Mouse (Mus musculus) stomach, embryonic 15.5 days (tissue): ENCODE data around the gene Hspbap1. TPM values are rescaled to one million over a fixed set of nuclear protein-coding genes. Genes with fewer than 3 reads are reported as not detected.

Experiments used
- ATAC-seq: fragments of 200-750 bp; cut with Nextera tagmentation; 2 replicates; pipeline ENCODE4 v1.8.0; 2017; ENCODE audit warnings: low read depth, moderate number of reproducible peaks, moderate TSS enrichment; ENCODE audit not compliant: insufficient read depth, low FRiP score
- H3K27ac ChIP-seq: fragments of 300-500 bp; sonication (generic); 2 replicates; pipeline ENCODE4 v1.5.1; 2015; ENCODE audit warnings: mild to moderate bottlenecking, inconsistent platforms
- H3K27me3 ChIP-seq: fragments of 300-500 bp; sonication (generic); replicated peaks from 2 replicates; pipeline ENCODE4 v1.6.1; 2015; ENCODE audit warnings: inconsistent platforms
- H3K36me3 ChIP-seq: fragments of 300-500 bp; sonication (generic); 2 replicates; pipeline ENCODE4 v1.6.1; 2015; ENCODE audit warnings: inconsistent platforms
- H3K4me1 ChIP-seq: fragments of 300-500 bp; sonication (generic); 2 replicates; pipeline ENCODE4 v1.6.1; 2015; ENCODE audit warnings: inconsistent platforms
- H3K4me2 ChIP-seq: fragments of 300-500 bp; sonication (generic); 2 replicates; pipeline ENCODE4 v1.6.1; 2015; ENCODE audit warnings: mild to moderate bottlenecking, inconsistent platforms
- H3K4me3 ChIP-seq: fragments of 300-500 bp; sonication (generic); replicated peaks from 2 replicates; pipeline ENCODE4 v1.5.1; 2015; ENCODE audit warnings: inconsistent platforms
- H3K9ac ChIP-seq: fragments of 300-500 bp; sonication (generic); 2 replicates; pipeline ENCODE4 v1.6.1; 2015; ENCODE audit warnings: inconsistent platforms
- H3K9me3 ChIP-seq: fragments of 300-500 bp; sonication (generic); 2 replicates; pipeline ENCODE4 v1.6.1; 2016; ENCODE audit warnings: inconsistent platforms
- WGBS: fragments of 180-500 bp; shearing (Covaris S2); methylation state at CpG from one replicate; pipeline ENCODE4 v1.1.7; 2015; 5-methylcytosine and 5-hydroxymethylcytosine counted together
- polyA plus RNA-seq: library from polyadenylated mRNA; unstranded; fragments of >200 nt; fragmentation: Nextera tagmentation; extraction: Ambion mirVana; gene quantifications from 2 replicates; pipeline ENCODE4 v1.2.1, GENCODE M21; 2015

The Hspbap1 gene
- polyA plus RNA-seq, 1 experiment from 2014 or later: 13.8 TPM

DNA sequence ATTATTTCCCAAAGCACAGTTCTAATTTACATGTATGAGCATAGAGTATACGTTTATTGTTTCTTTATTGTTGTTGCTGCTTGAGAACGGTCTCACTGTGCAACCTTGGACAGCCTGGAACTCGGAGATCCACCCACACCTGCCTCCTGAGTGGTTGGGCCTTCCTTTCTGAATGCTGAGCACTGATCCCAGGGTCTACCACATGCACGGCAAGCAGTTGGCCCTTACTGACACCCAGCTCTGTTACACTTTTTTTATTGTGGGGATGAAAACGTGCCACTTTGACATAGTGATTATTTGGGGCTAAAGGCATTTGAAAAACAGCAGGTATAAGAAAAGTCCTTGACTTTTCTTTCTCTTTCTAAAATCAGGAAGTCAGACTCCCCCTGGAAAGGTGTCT is 11.5 kb downstream of the Hspbap1 start:
- Histone ChIP-seq H3K36me3 (no peaks in the 10 kb centered on the region), H3K4me1 (no peaks in the 10 kb centered on the region), H3K27me3 (no peaks in the 10 kb centered on the region), H3K27ac (no peak overlapping the region), H3K4me3 (no peak overlapping the region), H3K9me3 (no peaks in the 10 kb centered on the region), H3K9ac (no peak overlapping the region), H3K4me2 (no peak overlapping the region)
- 84% methylated on average over 5 of the region's 5 CpGs for WGBS
- no peak for ATAC-seq

DNA sequence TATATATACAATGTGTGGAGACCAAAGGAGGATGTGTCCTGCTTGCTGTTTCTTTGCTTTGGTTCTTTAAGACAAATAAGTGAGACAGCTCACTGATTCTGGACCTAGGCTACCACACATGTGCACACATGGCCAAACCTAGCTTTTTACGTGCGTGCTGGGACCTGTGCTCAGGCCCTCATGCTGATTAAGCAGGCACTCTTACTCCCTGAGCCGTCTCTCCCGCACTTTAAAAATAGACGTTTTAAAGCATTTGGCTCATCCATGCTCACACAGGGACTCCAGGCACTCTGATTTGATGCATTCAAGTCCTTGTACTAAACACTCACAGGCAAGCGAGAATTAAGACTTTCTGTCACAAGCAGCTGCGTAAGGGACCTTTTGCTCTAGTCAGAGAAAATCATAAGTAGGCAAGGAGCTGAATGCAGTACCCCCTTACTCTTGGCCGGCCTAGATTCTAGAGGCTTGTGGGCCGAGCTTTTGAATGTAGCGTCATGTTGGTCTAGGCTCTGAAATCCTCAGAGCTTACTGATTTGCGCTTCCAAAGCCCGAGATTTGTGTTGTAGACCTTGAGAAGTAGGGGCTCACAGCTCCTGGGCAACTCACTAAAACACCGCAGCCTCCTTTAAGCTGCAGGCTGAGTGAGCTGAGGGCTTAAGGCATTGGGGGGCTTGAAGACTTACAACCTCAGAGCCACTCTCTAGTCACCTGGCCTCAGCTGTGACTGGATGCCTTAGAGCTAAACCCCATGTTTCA is 12.5 kb downstream of the Hspbap1 start:
- ATAC-seq: no peak
- WGBS: 83% methylated on average over 13 of the region's 13 CpGs
- no peaks in the 10 kb centered on the region for H3K4me1 ChIP-seq
- no peaks in the 10 kb centered on the region for H3K36me3 ChIP-seq
- H3K9me3 ChIP-seq: no peaks in the 10 kb centered on the region
- no peak overlapping the region for H3K4me2 ChIP-seq
- no peaks in the 10 kb centered on the region for H3K27me3 ChIP-seq
- H3K27ac ChIP-seq: no peak overlapping the region
- H3K4me3 ChIP-seq: no peak overlapping the region
- no peak overlapping the region for H3K9ac ChIP-seq

- no peak overlapping the region for H3K4me2 ChIP-seq
- H3K27ac ChIP-seq: no peak overlapping the region
- ATAC-seq: no peak
- H3K36me3 ChIP-seq: no peaks in the 10 kb centered on the region
- H3K9me3 ChIP-seq: no peaks in the 10 kb centered on the region
- no peak overlapping the region for H3K4me3 ChIP-seq
- H3K27me3 ChIP-seq: no peaks in the 10 kb centered on the region
- no peaks in the 10 kb centered on the region for H3K4me1 ChIP-seq
- whole genome bisulfite sequencing: 80% methylated on average over 3 of the region's 3 CpGs
- H3K9ac ChIP-seq: no peak overlapping the region
Observed at GRCm38 (mm10) chr16:35783207-35783573, 13.0 kb downstream of the Hspbap1 start.

GRCm38 (mm10) chr16:35784134-35784725 is 14.1 kb downstream of the Hspbap1 start:
- H3K27ac ChIP-seq: no peak overlapping the region
- no peak overlapping the region for H3K4me2 ChIP-seq
- no peak for ATAC-seq
- H3K27me3 ChIP-seq: no peaks in the 10 kb centered on the region
- no peaks in the 10 kb centered on the region for H3K9me3 ChIP-seq
- no peak overlapping the region for H3K9ac ChIP-seq
- WGBS: 51% methylated on average over 7 of the region's 7 CpGs
- no peaks in the 10 kb centered on the region for H3K4me1 ChIP-seq
- H3K36me3 ChIP-seq: no peaks in the 10 kb centered on the region
- no peak overlapping the region for H3K4me3 ChIP-seq

DNA sequence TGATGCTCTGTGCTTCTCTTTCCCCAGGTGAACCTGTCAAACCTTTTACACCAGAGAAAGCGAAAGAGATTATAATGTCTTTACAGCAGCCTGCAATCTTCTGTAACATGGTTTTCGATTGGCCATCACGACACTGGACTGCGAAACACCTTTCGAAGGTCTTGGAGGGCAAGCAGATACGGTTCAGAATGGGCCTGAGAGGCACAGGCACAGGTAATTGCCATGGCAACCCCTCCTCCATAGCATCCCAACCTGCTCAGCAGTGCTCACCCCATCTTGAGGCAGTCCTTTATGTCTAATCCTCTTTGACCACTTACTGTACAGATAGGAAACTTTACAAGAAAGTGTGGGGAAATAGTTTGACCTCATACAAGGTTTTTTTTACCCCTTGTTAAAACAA is 17.0 kb downstream of the Hspbap1 start:
- no peak overlapping the region for H3K27ac ChIP-seq
- H3K4me3 ChIP-seq: no peak overlapping the region
- no peaks in the 10 kb centered on the region for H3K36me3 ChIP-seq
- ATAC-seq: no peak
- no peaks in the 10 kb centered on the region for H3K4me1 ChIP-seq
- no peaks in the 10 kb centered on the region for H3K9me3 ChIP-seq
- H3K4me2 ChIP-seq: no peak overlapping the region
- no peak overlapping the region for H3K9ac ChIP-seq
- H3K27me3 ChIP-seq: no peaks in the 10 kb centered on the region
- WGBS: 80% methylated on average over 6 of the region's 6 CpGs

GRCm38 (mm10) chr16:35787568-35788189 is 17.5 kb downstream of the Hspbap1 start:
- ATAC-seq: no peak
- no peaks in the 10 kb centered on the region for H3K9me3 ChIP-seq
- no peak overlapping the region for H3K27ac ChIP-seq
- no peak overlapping the region for H3K4me2 ChIP-seq
- no peaks in the 10 kb centered on the region for H3K27me3 ChIP-seq
- WGBS: 87% methylated on average over 8 of the region's 8 CpGs
- H3K9ac ChIP-seq: no peak overlapping the region
- no peaks in the 10 kb centered on the region for H3K36me3 ChIP-seq
- H3K4me1 ChIP-seq: no peaks in the 10 kb centered on the region
- H3K4me3 ChIP-seq: no peak overlapping the region

DNA sequence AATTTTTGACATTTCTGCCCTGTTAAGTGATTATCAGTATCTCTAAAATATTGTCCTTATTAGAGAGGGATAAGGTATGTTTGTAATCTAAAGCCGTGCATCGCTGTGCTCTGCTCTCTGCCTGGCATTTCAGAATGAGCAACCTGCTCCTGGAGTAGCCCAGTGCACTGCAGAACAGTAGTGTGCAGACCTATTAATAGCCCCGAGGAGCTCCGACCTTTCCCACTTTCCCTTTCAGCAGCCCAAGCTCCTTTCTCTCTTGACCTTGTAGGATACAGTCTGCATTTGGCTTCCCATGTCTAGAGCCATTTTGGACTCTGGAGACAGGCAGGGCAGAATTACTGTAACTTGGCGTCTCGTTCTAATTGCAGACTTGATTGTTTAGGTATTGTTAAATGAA is 18.2 kb downstream of the Hspbap1 start:
- H3K27me3 ChIP-seq: no peaks in the 10 kb centered on the region
- H3K9ac ChIP-seq: no peak overlapping the region
- WGBS: 92% methylated on average over 6 of the region's 6 CpGs
- no peaks in the 10 kb centered on the region for H3K9me3 ChIP-seq
- H3K4me2 ChIP-seq: no peak overlapping the region
- H3K27ac ChIP-seq: no peak overlapping the region
- H3K4me1 ChIP-seq: no peaks in the 10 kb centered on the region
- no peak for ATAC-seq
- no peak overlapping the region for H3K4me3 ChIP-seq
- no peaks in the 10 kb centered on the region for H3K36me3 ChIP-seq

DNA sequence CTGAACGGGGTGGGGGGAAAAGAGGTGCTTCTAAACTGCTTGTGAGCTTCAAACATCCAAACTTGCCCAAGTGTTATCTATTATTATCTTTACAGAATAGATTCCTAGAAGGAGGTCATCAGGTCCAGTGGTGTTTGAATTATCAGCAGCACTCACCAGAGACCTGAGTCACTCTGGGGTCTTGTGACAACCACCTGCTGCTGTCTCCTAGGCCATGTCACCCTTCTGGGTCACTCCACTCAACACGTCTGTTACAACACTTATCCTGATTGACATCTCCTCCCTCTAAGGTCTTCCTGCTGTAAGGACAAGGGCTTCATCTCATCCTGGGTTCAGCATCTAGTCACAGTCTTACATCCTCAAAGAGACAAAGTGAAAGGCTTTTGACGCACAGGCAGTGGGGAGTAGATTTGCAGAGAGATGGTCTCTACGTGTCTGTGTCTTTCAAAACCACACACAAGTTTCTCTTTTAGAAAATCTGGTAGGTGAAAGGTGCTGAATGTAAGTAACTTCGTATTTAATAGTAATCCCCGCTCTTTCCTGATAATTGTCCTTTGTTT is 21.9 kb downstream of the Hspbap1 start:
- H3K4me1 ChIP-seq: no peaks in the 10 kb centered on the region
- H3K9me3 ChIP-seq: no peaks in the 10 kb centered on the region
- no peak overlapping the region for H3K9ac ChIP-seq
- no peak overlapping the region for H3K4me3 ChIP-seq
- no peaks in the 10 kb centered on the region for H3K27me3 ChIP-seq
- no peak overlapping the region for H3K4me2 ChIP-seq
- no peaks in the 10 kb centered on the region for H3K36me3 ChIP-seq
- H3K27ac ChIP-seq: no peak overlapping the region
- 84% methylated on average over 6 of the region's 6 CpGs for WGBS
- ATAC-seq: no peak

DNA sequence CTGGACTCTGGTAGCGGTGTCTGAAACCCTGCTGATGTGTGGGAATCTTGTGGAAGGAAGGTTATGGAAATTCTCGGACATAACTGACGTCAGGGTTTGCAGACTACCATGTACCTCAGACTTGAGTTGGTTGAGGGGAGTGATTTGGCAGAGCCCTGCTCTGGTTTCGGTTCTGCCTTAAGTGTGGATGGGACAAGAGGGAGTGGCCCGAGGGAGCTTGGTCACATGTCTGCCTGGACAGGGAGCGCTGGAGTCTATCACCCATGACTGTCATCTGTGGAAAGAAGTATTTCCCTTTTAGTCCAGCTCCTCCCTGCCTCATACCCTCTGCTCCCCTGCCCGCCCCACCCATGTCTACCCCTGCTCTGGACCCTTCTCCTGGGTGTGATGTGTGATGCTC is 32.0 kb downstream of the Hspbap1 start:
- Histone ChIP-seq H3K4me2 (no peak overlapping the region), H3K36me3 (0 out of 2 replicates have a peak, but pooled peaks cover 12% of the 10 kb centered on the region), H3K27ac (no peak overlapping the region), H3K9me3 (no peaks in the 10 kb centered on the region), H3K27me3 (no peaks in the 10 kb centered on the region), H3K4me3 (no peak overlapping the region), H3K9ac (no peak overlapping the region), H3K4me1 (no peaks in the 10 kb centered on the region)
- WGBS: 82% methylated on average over 7 of the region's 7 CpGs
- ATAC-seq: no peak

- Histone ChIP-seq H3K36me3 (0 out of 2 replicates have a peak, but pooled peaks cover 4% of the 10 kb centered on the region), H3K9ac (no peak overlapping the region), H3K27me3 (no peaks in the 10 kb centered on the region), H3K9me3 (no peaks in the 10 kb centered on the region), H3K4me2 (no peak overlapping the region), H3K4me3 (no peak overlapping the region), H3K4me1 (no peaks in the 10 kb centered on the region), H3K27ac (no peak overlapping the region)
- 88% methylated on average over 4 of the region's 4 CpGs for WGBS
- ATAC-seq: no peak
Observed at GRCm38 (mm10) chr16:35803723-35804122, 33.5 kb downstream of the Hspbap1 start.

DNA sequence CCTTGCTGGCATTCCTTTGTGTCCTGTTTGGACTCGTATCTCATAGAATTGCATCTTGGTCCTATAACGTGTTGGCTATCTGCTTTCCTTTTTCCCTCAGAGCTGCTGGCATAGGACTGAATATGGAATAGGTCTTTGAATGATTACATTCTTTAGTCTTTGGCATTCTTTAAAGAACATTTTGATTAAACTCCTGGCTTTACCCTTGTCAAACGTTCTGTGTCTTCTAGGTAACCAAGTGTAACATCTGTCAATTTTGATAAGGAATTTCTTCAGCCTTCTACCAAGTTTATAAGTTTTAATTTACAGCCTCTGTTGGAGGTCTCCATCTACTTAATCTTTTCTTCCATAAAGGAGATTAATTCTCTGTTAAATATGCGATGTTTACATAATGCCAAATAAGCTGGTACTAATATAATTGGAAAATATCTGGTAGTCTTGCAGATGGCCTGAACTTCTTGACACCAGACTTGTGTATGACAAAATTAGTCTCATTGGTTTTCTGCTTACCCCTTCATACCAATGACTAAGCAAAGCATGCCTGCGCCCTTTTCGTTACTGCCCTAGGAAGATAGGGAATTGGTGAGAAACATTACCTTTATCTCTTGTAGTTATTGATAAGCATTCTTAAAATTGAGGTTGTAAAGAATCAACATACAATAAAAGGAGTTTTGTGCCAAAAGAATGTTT is 36.9 kb downstream of the Hspbap1 start:
- Histone ChIP-seq H3K4me1 (no peaks in the 10 kb centered on the region), H3K4me2 (no peak overlapping the region), H3K9ac (no peak overlapping the region), H3K36me3 (no peaks in the 10 kb centered on the region), H3K4me3 (no peak overlapping the region), H3K27ac (no peak overlapping the region), H3K27me3 (no peaks in the 10 kb centered on the region), H3K9me3 (no peaks in the 10 kb centered on the region)
- 82% methylated on average over 6 of the region's 6 CpGs for WGBS
- peak; percentile 85; the same call in 1 of the 2 replicates for ATAC-seq

DNA sequence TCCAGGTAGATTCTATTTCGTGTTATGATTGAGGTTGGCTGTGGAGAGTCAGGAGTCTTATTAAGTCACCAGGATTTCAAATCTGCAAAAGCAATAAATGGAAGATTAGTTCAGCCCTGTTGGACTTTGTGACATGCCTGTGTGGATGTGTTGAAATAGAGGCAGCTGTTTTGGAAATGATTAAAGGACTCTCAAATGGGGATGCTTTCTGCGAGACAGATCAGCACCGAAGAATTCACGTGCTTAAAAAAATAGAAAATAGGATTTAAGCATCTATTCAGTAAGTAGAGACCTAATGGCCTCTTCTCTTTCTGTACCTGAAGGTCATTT is 37.5 kb downstream of the Hspbap1 start:
- WGBS: 83% methylated on average over 4 of the region's 4 CpGs
- no peak for ATAC-seq

More for the DNA sequence above, 37.5 kb downstream of the Hspbap1 start:
- Histone ChIP-seq H3K27me3 (no peaks in the 10 kb centered on the region), H3K9ac (no peak overlapping the region), H3K27ac (no peak overlapping the region), H3K4me1 (no peaks in the 10 kb centered on the region), H3K9me3 (no peaks in the 10 kb centered on the region), H3K36me3 (no peaks in the 10 kb centered on the region), H3K4me3 (no peak overlapping the region), H3K4me2 (no peak overlapping the region)
